In genomic region chr12:61526199-61526598, GRCm38 (mm10) we compare ENCODE assay signal across 8 mouse cellular contexts. TPM values are rescaled to one million over a fixed set of nuclear protein-coding genes. Genes with fewer than 3 reads are reported as not detected.
A peak's percentile ranks its signal among the peaks of the same experiment; 100 is the strongest.
DNase-seq lines count a peak whose midpoint lies in the region; ATAC-seq and TF ChIP-seq lines count a peak whose summit lies in the region.

No protein-coding gene starts in this region.

- 2% methylated on average over 9 of the region's 9 CpGs for WGBS in heart, embryonic 10.5 days
- WGBS in hindbrain, embryonic 11.5 days = 0% methylated on average over 9 of the region's 9 CpGs
- WGBS in limb, embryonic 10.5 days = 1% methylated on average over 9 of the region's 9 CpGs

- intact Hi-C loops in heart, postnatal 10 days (cut with DNase I) = no loop called here

- peaks cover 21% of the 10 kb centered on the region for H3K4me1 ChIP-seq in heart, embryonic 10.5 days
- H3K4me1 ChIP-seq in cortical plate, adult 2 months (ENCODE audit: control insufficient read depth, insufficient read depth, low read length) = no peaks in the 10 kb centered on the region
- no peaks in the 10 kb centered on the region for H3K4me1 ChIP-seq in hindbrain, embryonic 11.5 days (replicated peaks; ENCODE audit: control insufficient read depth, insufficient read depth, low read length)
- H3K4me1 ChIP-seq in limb, embryonic 10.5 days = peaks cover 29% of the 10 kb centered on the region

- no peak overlapping the region for H3K9ac ChIP-seq in hindbrain, embryonic 11.5 days (ENCODE audit: low read depth, low read length)

- H3K9me3 ChIP-seq in heart, embryonic 10.5 days = no peaks in the 10 kb centered on the region
- H3K9me3 ChIP-seq in hindbrain, embryonic 11.5 days (ENCODE audit: control insufficient read depth, low read length) = no peaks in the 10 kb centered on the region
- H3K9me3 ChIP-seq in limb, embryonic 10.5 days (replicated peaks) = no peaks in the 10 kb centered on the region

- H3K27me3 ChIP-seq in heart, embryonic 10.5 days (ENCODE audit: insufficient read depth, poor library complexity, severe bottlenecking) = peaks cover 46% of the 10 kb centered on the region
- peaks cover 16% of the 10 kb centered on the region for H3K27me3 ChIP-seq in hindbrain, embryonic 11.5 days (ENCODE audit: control insufficient read depth, insufficient read depth, low read length)
- H3K27me3 ChIP-seq in limb, embryonic 10.5 days (ENCODE audit: low read depth, poor library complexity, severe bottlenecking) = peaks cover 51% of the 10 kb centered on the region

- peak overlapping the region; percentile 22; the same call in 1 of the 2 replicates for H3K4me3 ChIP-seq in heart, embryonic 10.5 days
- peak overlapping the region; percentile 49 for H3K4me3 ChIP-seq in cortical plate, adult 2 months (ENCODE audit: insufficient read depth, low read length)
- no peak overlapping the region for H3K4me3 ChIP-seq in hindbrain, embryonic 11.5 days (ENCODE audit: low read depth, low read length)
- 0 out of 2 replicates have a peak overlapping the region, but pooled peaks have one; percentile 10 for H3K4me3 ChIP-seq in limb, embryonic 10.5 days

- no peak overlapping the region for H3K27ac ChIP-seq in heart, embryonic 10.5 days
- H3K27ac ChIP-seq in cortical plate, adult 2 months (ENCODE audit: insufficient read depth, low read length) = peak overlapping the region; percentile 0; the same call in 1 of the 2 replicates
- no peak overlapping the region for H3K27ac ChIP-seq in hindbrain, embryonic 11.5 days (ENCODE audit: low read depth, low read length)
- H3K27ac ChIP-seq in limb, embryonic 10.5 days = no peak overlapping the region

- H3K36me3 ChIP-seq in heart, embryonic 10.5 days = no peaks in the 10 kb centered on the region
- no peaks in the 10 kb centered on the region for H3K36me3 ChIP-seq in hindbrain, embryonic 11.5 days (ENCODE audit: control insufficient read depth, insufficient read depth, low read length)
- H3K36me3 ChIP-seq in limb, embryonic 10.5 days = no peaks in the 10 kb centered on the region

- peak overlapping the region; percentile 18; the same call in 1 of the 2 replicates for H3K4me2 ChIP-seq in hindbrain, embryonic 11.5 days (replicated peaks; ENCODE audit: low read depth, low read length)

- ATAC-seq in hindbrain, embryonic 11.5 days (ENCODE audit: low FRiP score) = peak; percentile 43; the same call in 1 of the 2 replicates

- peak; percentile 67 for TF ChIP-seq POLR2A in cortical plate, adult 2 months (IDR thresholded peaks at IDR 0.05; ENCODE audit: extremely low read depth, insufficient read depth, low read length)

- peak; percentile 87 for DNase-seq in heart, embryonic 10.5 days (ENCODE audit: low spot score)
- no peak for DNase-seq in heart, postnatal 10 days
- DNase-seq in hindbrain, embryonic 11.5 days (ENCODE audit: low spot score) = peak; percentile 54
- DNase-seq in limb, embryonic 10.5 days (ENCODE audit: low spot score) = peak; percentile 49
- DNase-seq in right cerebral cortex, postnatal 25 days = peak; percentile 81
- no peak for DNase-seq in spleen, postnatal 36 days (ENCODE audit: low spot score in 2 of 2)
- no peak for DNase-seq in ovary, postnatal 10 days (ENCODE audit: low spot score)

- peak; percentile 48 for TF ChIP-seq CTCF in cortical plate, adult 2 months (IDR thresholded peaks at IDR 0.05; ENCODE audit: extremely low read depth, insufficient read depth, low read length)

RNA-seq across cellular contexts. Expression of gene Lrfn5, which starts 3.2 kb away (rescaled TPM):
- 0.05 and 0.11 TPM in 2 replicates for polyA plus RNA-seq in heart, embryonic 10.5 days (2016; fragmentation: Nextera tagmentation; extraction: Ambion mirVana)
- total RNA-seq in heart, postnatal 10 days (2021) = under 1 TPM in 1 of 2 experiments, not detected in 1; 0.10 TPM
- polyA plus RNA-seq in cortical plate, adult 2 months (2012; rRNA removed) = 51.8 and 52.8 TPM in 2 replicates
- 3.4 and 5.3 TPM in 2 replicates for polyA plus RNA-seq in hindbrain, embryonic 11.5 days (2014; fragmentation: Nextera tagmentation; extraction: Ambion mirVana)
- polyA plus RNA-seq in limb, embryonic 10.5 days (2016; fragmentation: Nextera tagmentation; extraction: Ambion mirVana) = 0.28 and 0.56 TPM in 2 replicates

Comparison
In these comparisons a context has a peak if more than half of its experiments do, and no peak if none do; other contexts are left out.
1. DNase-seq: peak in heart, embryonic 10.5 days (single experiment), hindbrain, embryonic 11.5 days (single experiment), limb, embryonic 10.5 days (single experiment) and right cerebral cortex, postnatal 25 days (single experiment); none in heart, postnatal 10 days (0 of 2), spleen, postnatal 36 days (0 of 2) and ovary, postnatal 10 days (single experiment).